Mouse (Mus musculus): ENCODE results near the gene Slc35f1.

- TF ChIP-seq CTCF (IDR thresholded peaks at IDR 0.05; ENCODE audit: control insufficient read depth, insufficient read depth, insufficient replicate concordance, low read depth, low read length) (no peak), POLR2A (IDR thresholded peaks at IDR 0.05; ENCODE audit: control insufficient read depth, low read depth, low read length) (no peak)
Measured at GRCm38 (mm10) chr10:53062741-53063140, 372.4 kb downstream of the Slc35f1 start.
